Mouse (Mus musculus): ENCODE results near the gene Rbm6. TPM values are rescaled to one million over a fixed set of nuclear protein-coding genes. Genes with fewer than 3 reads are reported as not detected.

Gene Rbm6
- polyA plus RNA-seq, 1 experiment from 2014 or later = 17.0 TPM

DNA sequence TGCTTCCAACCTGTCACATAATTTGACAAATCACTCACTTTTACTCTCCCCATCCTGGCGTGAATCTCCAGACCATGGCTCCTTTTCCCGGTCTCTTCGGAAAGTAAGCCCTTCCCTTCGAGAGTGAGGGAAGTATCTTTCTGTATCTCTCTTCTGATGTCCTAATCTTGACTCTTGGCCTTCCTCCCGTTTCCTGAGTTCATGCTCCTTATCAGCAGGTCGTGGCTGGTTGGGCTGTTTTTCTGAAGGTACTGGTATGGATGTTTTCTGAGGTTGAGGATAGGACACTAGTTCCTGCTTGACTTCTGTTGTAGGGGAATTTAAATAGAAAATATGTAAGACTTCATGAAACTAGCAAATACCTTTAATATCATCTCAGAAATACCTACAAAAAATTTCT, 81.3 kb downstream of the Rbm6 start:
- WGBS (ENCODE audit: insufficient replicate concordance) = 57% methylated on average over 6 of the region's 6 CpGs
- H3K36me3 ChIP-seq (replicated peaks; ENCODE audit: insufficient read depth, low read length) = peaks cover 53% of the 10 kb centered on the region
- TF ChIP-seq EP300 (IDR thresholded peaks at IDR 0.05; ENCODE audit: low read depth) (no peak), CTCF (IDR thresholded peaks at IDR 0.05; ENCODE audit: low read depth) (no peak)

DNA sequence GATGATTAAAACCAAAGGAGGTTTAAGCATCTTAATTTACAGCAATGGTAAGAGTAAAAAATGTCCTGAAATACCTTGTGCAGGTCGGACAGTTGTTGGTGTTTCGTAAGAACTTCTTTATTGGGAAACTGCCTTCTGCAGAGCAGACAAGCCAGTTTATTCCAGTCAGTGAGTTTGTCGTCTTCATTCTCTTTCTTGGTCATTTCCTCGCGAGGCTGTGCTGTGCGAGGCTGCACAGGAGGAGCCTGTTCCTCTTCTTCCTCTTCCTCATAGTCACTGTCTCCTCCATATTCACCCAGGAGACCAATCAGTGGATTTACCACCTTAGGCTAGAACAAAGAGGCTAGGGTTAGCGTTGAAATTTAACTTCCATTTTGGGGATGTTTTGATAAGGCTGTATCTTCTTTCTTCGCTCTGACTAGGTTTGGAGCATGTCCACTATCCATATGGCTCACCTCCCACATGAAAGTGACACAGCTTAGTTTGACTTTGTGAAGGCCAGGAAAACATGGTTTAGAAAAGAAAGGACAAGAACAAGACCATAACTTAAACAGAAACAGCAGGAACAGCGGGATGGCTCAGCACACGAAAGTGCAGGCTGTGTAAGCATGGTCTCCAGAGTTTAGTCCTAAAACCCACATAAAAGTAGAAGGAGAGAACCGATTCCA, 90.4 kb downstream of the Rbm6 start:
- Histone ChIP-seq H3K36me3 (replicated peaks; ENCODE audit: insufficient read depth, low read length) (peaks cover 69% of the 10 kb centered on the region), H3K9me3 (ENCODE audit: low read length) (no peaks in the 10 kb centered on the region), H3K4me3 (ENCODE audit: low read depth, low read length) (no peak overlapping the region), H3K4me1 (ENCODE audit: insufficient read depth) (no peaks in the 10 kb centered on the region), H3K4me2 (ENCODE audit: low read depth, low read length) (no peak overlapping the region), H3K9ac (replicated peaks) (no peak overlapping the region), H3K27ac (ENCODE audit: low read depth) (no peak overlapping the region), H3K27me3 (ENCODE audit: insufficient read depth, low read length) (no peaks in the 10 kb centered on the region)
- no peak for DNase-seq
- 78% methylated on average over 11 of the region's 11 CpGs for WGBS (ENCODE audit: insufficient replicate concordance)
- no peak for ATAC-seq
- TF ChIP-seq CTCF (IDR thresholded peaks at IDR 0.05; ENCODE audit: low read depth) (no peak), EP300 (IDR thresholded peaks at IDR 0.05; ENCODE audit: low read depth) (no peak)

More for the DNA sequence above, 81.3 kb downstream of the Rbm6 start:
- Histone ChIP-seq H3K4me2 (ENCODE audit: low read depth, low read length) (no peak overlapping the region), H3K27me3 (ENCODE audit: insufficient read depth, low read length) (no peaks in the 10 kb centered on the region), H3K27ac (ENCODE audit: low read depth) (no peak overlapping the region), H3K9me3 (ENCODE audit: low read length) (no peaks in the 10 kb centered on the region), H3K9ac (replicated peaks) (no peak overlapping the region), H3K4me1 (ENCODE audit: insufficient read depth) (no peaks in the 10 kb centered on the region), H3K4me3 (ENCODE audit: low read depth, low read length) (no peak overlapping the region)
- ATAC-seq = no peak
- DNase-seq = no peak

DNA sequence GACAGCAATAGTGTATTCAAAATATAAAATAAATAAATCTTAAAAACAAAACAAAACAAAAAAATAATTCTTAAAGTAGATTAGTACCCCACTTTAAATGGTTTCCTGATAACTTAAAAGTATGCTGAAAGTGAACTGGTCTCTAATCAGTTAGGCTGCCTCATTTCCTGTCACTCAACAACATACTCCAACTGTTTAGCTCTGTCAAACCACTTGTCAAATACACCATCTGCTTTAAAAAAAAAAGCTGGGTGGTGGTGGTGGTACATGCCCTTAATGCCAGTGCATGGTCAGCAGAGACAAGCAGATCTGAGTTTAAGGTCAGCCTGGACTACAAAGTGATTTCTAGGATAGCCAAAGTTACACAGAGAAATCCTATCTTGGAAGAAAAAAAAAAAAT, 96.2 kb downstream of the Rbm6 start:
- peaks cover 63% of the 10 kb centered on the region for H3K36me3 ChIP-seq (replicated peaks; ENCODE audit: insufficient read depth, low read length)
- ATAC-seq = no peak
- TF ChIP-seq CTCF (IDR thresholded peaks at IDR 0.05; ENCODE audit: low read depth) = no peak
- TF ChIP-seq EP300 (IDR thresholded peaks at IDR 0.05; ENCODE audit: low read depth) = no peak

DNA sequence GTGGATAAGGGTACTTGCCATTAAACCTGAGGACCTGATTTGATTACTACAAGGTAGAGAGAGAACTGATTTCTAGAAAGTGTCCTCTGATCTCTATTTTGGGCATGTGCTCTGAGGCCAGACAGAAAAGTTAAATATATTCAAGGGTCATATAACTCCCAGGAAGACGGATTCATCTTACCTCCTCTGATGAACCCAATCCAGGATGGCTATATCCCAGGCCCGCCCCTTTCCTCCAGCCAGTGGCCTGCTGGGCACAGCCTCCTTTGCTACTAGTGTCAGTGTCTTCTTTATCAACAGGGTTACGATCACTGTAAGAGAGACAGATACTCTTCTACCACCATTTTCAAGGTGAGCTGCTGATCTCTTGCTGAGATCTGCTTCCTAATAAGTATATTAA, 98.6 kb downstream of the Rbm6 start:
- no peak for ATAC-seq
- peaks cover 4% of the 10 kb centered on the region; the same call in 1 of the 2 replicates for H3K4me1 ChIP-seq (ENCODE audit: insufficient read depth)
- no peaks in the 10 kb centered on the region for H3K27me3 ChIP-seq (ENCODE audit: insufficient read depth, low read length)
- TF ChIP-seq EP300 (IDR thresholded peaks at IDR 0.05; ENCODE audit: low read depth) (no peak), CTCF (IDR thresholded peaks at IDR 0.05; ENCODE audit: low read depth) (no peak)
- no peaks in the 10 kb centered on the region for H3K9me3 ChIP-seq (ENCODE audit: low read length)
- no peak overlapping the region for H3K4me2 ChIP-seq (ENCODE audit: low read depth, low read length)
- H3K27ac ChIP-seq (ENCODE audit: low read depth) = no peak overlapping the region
- DNase-seq = no peak
- H3K9ac ChIP-seq (replicated peaks) = no peak overlapping the region
- 91% methylated on average over 3 of the region's 3 CpGs for WGBS (ENCODE audit: insufficient replicate concordance)
- H3K4me3 ChIP-seq (ENCODE audit: low read depth, low read length) = no peak overlapping the region
- H3K36me3 ChIP-seq (replicated peaks; ENCODE audit: insufficient read depth, low read length) = peaks cover 45% of the 10 kb centered on the region

More for the DNA sequence above, 96.2 kb downstream of the Rbm6 start:
- Histone ChIP-seq H3K9me3 (ENCODE audit: low read length) (no peaks in the 10 kb centered on the region), H3K4me3 (ENCODE audit: low read depth, low read length) (no peak overlapping the region), H3K9ac (replicated peaks) (no peak overlapping the region), H3K27me3 (ENCODE audit: insufficient read depth, low read length) (no peaks in the 10 kb centered on the region), H3K27ac (ENCODE audit: low read depth) (no peak overlapping the region), H3K4me2 (ENCODE audit: low read depth, low read length) (no peak overlapping the region), H3K4me1 (ENCODE audit: insufficient read depth) (no peaks in the 10 kb centered on the region)
- no peak for DNase-seq

DNA sequence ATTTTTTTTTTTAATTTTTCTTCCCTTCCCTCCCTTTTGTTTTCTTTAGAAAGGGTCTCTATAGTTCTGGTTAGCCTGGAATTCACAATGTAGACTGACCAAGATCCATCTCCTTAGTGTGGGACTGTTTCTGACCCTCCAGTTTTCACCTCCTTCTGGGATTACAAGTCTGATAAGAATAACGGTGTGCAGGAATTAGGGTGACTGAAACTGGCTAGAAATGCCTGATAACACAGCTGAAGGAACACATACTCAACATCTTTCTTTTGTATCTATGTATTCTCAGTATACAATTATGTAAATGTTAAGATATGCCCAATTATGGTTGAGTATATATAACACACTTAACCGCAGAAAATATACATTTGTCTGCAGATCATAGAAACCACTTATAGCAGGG, 101.3 kb downstream of the Rbm6 start:
- Histone ChIP-seq H3K9me3 (ENCODE audit: low read length) (no peaks in the 10 kb centered on the region), H3K4me2 (ENCODE audit: low read depth, low read length) (peak overlapping the region; percentile 67; the same call in 1 of the 2 replicates), H3K4me1 (ENCODE audit: insufficient read depth) (peaks cover 10% of the 10 kb centered on the region), H3K4me3 (ENCODE audit: low read depth, low read length) (no peak overlapping the region), H3K27me3 (ENCODE audit: insufficient read depth, low read length) (no peaks in the 10 kb centered on the region), H3K36me3 (replicated peaks; ENCODE audit: insufficient read depth, low read length) (peaks cover 54% of the 10 kb centered on the region), H3K27ac (ENCODE audit: low read depth) (0 out of 2 replicates have a peak overlapping the region, but pooled peaks have one; percentile 97), H3K9ac (replicated peaks) (no peak overlapping the region)
- 63% methylated on average over 2 of the region's 2 CpGs for whole genome bisulfite sequencing (ENCODE audit: insufficient replicate concordance)
- DNase-seq = no peak
- TF ChIP-seq EP300 (IDR thresholded peaks at IDR 0.05; ENCODE audit: low read depth) (no peak), CTCF (IDR thresholded peaks at IDR 0.05; ENCODE audit: low read depth) (no peak)
- ATAC-seq = no peak

DNA sequence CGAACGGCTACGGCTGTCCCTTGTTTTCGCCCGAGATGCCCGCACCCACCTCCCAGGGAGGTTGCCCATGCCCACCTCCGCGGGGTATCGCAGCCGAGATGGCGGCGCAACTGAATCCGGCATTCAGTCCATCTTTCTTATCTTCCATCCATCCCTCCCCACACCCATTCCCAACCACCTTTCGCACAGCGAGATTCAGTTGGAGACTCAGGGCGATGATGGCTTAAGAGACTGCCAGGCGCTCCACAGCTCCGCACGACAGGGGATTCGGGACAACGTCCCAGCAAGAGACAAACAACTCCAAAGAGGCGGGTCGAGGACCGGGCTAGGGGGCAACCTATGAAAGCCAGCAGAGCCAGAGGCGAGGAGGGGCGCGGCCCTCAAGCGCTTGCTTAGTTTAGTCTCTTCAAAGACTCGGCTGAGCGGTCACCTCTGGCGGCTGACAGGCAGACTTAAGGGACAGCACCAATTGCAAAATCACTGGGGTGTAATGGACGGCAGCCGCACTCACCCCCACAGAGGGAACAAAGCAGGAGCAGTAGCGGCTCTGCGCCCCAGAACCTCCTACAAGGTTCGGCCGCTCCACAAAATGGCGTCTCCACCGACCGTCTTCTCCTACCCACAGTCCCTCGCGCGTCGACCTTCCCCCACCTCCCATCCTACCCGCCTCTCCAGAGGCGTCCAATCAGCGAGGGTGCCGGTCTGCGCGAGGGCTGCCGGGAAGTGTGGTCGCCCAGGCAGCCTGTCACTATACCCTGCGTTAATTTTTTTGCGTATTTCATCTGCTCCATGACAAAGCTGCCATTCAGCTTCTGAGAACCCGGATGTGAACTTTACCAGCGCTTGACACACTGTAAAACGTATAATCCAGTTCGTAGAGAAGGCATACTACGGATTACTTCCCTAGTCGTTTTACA, 102.4 kb downstream of the Rbm6 start, which contains the start of gene Rbm5:
TSS of gene Rbm5 (minus strand) at position 623 of the 917 bp plus-strand sequence.
- Histone ChIP-seq H3K4me2 (ENCODE audit: low read depth, low read length) (peak within 1 kb of the TSS; percentile 67), H3K4me1 (ENCODE audit: insufficient read depth) (peaks cover 10% of the 10 kb centered on the region), H3K9me3 (ENCODE audit: low read length) (no peaks in the 10 kb centered on the region), H3K27me3 (ENCODE audit: insufficient read depth, low read length) (no peaks in the 10 kb centered on the region), H3K9ac (replicated peaks) (peak within 1 kb of the TSS; percentile 100), H3K27ac (ENCODE audit: low read depth) (peak within 1 kb of the TSS; percentile 97), H3K4me3 (ENCODE audit: low read depth, low read length) (peak within 1 kb of the TSS; percentile 96), H3K36me3 (replicated peaks; ENCODE audit: insufficient read depth, low read length) (peaks cover 54% of the 10 kb centered on the region)
- ATAC-seq = peak; percentile 100
- DNase-seq = peak; percentile 95
- WGBS (ENCODE audit: insufficient replicate concordance) = under 1% methylated on average over 60 of the region's 60 CpGs
- no peak for TF ChIP-seq CTCF (IDR thresholded peaks at IDR 0.05; ENCODE audit: low read depth)
- no peak; the same call in 1 of the 2 replicates for TF ChIP-seq EP300 (IDR thresholded peaks at IDR 0.05; ENCODE audit: low read depth)
